Mouse (Mus musculus): ENCODE data around the gene Abcg4. TPM values are rescaled to one million over a fixed set of nuclear protein-coding genes. Genes with fewer than 3 reads are reported as not detected.
"Not testable (repeated sequence)": the region's sequence is repeated elsewhere in the genome, so short reads cannot be mapped to it uniquely, and the experiment has no call there.

Gene Abcg4
- 2.8 TPM in 2 replicates for polyA plus RNA-seq (2015; fragmentation: Nextera tagmentation; extraction: Ambion mirVana)

- ATAC-seq (ENCODE audit: low FRiP score, low TSS enrichment) = peak; percentile 60
- Histone ChIP-seq H3K27me3 (ENCODE audit: insufficient read depth, low read length) (peaks cover 16% of the 10 kb centered on the region; the same call in 1 of the 2 replicates), H3K4me1 (ENCODE audit: insufficient read depth, low read length) (peaks cover 23% of the 10 kb centered on the region), H3K4me2 (replicated peaks; ENCODE audit: low read depth, low read length) (peak within 1 kb of the TSS; percentile 99), H3K9me3 (ENCODE audit: low read length) (no peaks in the 10 kb centered on the region), H3K27ac (ENCODE audit: low read length) (no peak within 1 kb of the TSS), H3K4me3 (ENCODE audit: low read length) (peak within 1 kb of the TSS; percentile 66), H3K36me3 (ENCODE audit: insufficient read depth, low read length) (peaks cover 10% of the 10 kb centered on the region), H3K9ac (replicated peaks; ENCODE audit: low read length) (peak within 1 kb of the TSS; percentile 68)
- WGBS = 1% methylated on average over 33 of the region's 38 CpGs
These were observed at the start of gene Abcg4 for GRCm38 (mm10) chr9:44288076-44288958. Gene Abcg4, minus strand, starts transcription at chr9:44288615.

DNA sequence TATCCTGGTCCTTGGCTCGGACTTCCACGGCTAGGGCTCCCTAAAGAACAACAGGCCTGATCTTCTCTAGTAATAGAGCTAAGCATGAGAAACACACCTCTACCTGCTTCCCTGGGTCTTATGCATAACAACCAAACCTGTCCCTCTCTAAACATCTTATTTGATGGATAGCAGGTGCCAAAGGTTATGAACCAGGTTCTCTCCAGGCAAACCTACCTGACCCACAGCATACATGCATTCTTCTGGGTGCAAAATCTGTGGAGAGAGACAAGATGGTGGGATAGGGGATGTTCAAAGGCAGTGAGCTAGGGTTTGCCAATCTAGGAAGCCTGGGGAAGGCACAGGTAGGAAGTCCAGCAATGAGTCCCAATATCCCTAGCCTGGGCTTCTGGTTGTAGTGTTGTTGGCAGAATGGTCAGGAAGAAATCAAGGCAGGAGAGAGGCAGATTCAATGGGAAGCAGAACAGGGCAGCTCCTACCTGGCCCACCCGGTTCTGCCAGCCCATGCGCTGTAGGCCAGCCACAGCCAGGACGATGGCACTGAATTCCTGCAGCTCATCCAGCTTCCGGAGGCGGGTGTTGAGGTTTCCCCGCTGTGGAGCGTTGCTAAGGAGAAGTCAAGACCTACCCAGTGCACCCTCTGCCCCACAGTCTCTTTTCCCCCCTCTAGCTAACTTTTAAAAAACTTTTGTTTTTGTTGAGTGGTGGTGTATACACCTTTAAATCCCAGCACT, 49.2 kb upstream of the Abcg4 start:
- 68% methylated on average over 9 of the region's 9 CpGs for WGBS
- H3K9ac ChIP-seq (replicated peaks; ENCODE audit: low read length) = peak overlapping the region; percentile 60; the same call in 1 of the 2 replicates
- peaks cover 29% of the 10 kb centered on the region for H3K36me3 ChIP-seq (ENCODE audit: insufficient read depth, low read length)
- H3K4me2 ChIP-seq (replicated peaks; ENCODE audit: low read depth, low read length) = peak overlapping the region; percentile 75
- no peak for ATAC-seq (ENCODE audit: low FRiP score, low TSS enrichment)
- H3K4me1 ChIP-seq (ENCODE audit: insufficient read depth, low read length) = peaks cover 21% of the 10 kb centered on the region
- peak overlapping the region; percentile 99 for H3K4me3 ChIP-seq (ENCODE audit: low read length)
- H3K27ac ChIP-seq (ENCODE audit: low read length) = no peak overlapping the region
- no peaks in the 10 kb centered on the region for H3K9me3 ChIP-seq (ENCODE audit: low read length)
- H3K27me3 ChIP-seq (ENCODE audit: insufficient read depth, low read length) = no peaks in the 10 kb centered on the region

DNA sequence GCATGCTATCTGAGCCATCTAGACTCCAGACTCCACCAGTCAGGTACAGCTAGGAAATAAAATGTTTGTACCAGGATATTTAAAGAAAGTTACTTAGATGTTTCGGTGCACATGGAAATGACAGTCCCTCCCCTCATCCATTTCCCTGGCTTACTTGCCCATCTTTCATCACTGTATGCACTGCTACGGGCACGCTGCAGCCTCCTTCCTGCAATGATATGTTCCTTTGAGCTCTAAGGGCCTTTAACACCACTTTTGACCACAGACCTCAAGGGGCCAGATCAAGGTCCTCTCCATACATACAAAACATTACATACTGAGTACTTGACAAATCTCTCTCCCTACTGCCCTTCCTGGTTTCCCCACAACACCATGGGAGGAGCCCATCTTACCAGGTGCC, 48.5 kb upstream of the Abcg4 start:
- H3K27ac ChIP-seq (ENCODE audit: low read length) = no peak overlapping the region; the same call in 1 of the 2 replicates
- whole genome bisulfite sequencing = 64% methylated on average over 3 of the region's 3 CpGs
- peak overlapping the region; percentile 60; the same call in 1 of the 2 replicates for H3K9ac ChIP-seq (replicated peaks; ENCODE audit: low read length)
- no peaks in the 10 kb centered on the region for H3K27me3 ChIP-seq (ENCODE audit: insufficient read depth, low read length)
- no peak for ATAC-seq (ENCODE audit: low FRiP score, low TSS enrichment)
- peak overlapping the region; percentile 75 for H3K4me2 ChIP-seq (replicated peaks; ENCODE audit: low read depth, low read length)
- H3K4me1 ChIP-seq (ENCODE audit: insufficient read depth, low read length) = peaks cover 15% of the 10 kb centered on the region
- H3K4me3 ChIP-seq (ENCODE audit: low read length) = peak overlapping the region; percentile 99
- H3K9me3 ChIP-seq (ENCODE audit: low read length) = no peaks in the 10 kb centered on the region
- peaks cover 35% of the 10 kb centered on the region for H3K36me3 ChIP-seq (ENCODE audit: insufficient read depth, low read length)

GRCm38 (mm10) chr9:44336513-44336912, 48.1 kb upstream of the Abcg4 start:
- H3K27ac ChIP-seq (ENCODE audit: low read length); H3K27me3 ChIP-seq (ENCODE audit: insufficient read depth, low read length); H3K9me3 ChIP-seq (ENCODE audit: low read length); ATAC-seq (ENCODE audit: low FRiP score, low TSS enrichment): not testable (repeated sequence)
- Histone ChIP-seq H3K9ac (replicated peaks; ENCODE audit: low read length) (peak overlapping the region; percentile 60), H3K4me2 (replicated peaks; ENCODE audit: low read depth, low read length) (peak overlapping the region; percentile 75), H3K4me1 (ENCODE audit: insufficient read depth, low read length) (peaks cover 15% of the 10 kb centered on the region), H3K4me3 (ENCODE audit: low read length) (peak overlapping the region; percentile 99), H3K36me3 (ENCODE audit: insufficient read depth, low read length) (peaks cover 40% of the 10 kb centered on the region)
- WGBS = 26% methylated on average over 4 of the region's 4 CpGs

DNA sequence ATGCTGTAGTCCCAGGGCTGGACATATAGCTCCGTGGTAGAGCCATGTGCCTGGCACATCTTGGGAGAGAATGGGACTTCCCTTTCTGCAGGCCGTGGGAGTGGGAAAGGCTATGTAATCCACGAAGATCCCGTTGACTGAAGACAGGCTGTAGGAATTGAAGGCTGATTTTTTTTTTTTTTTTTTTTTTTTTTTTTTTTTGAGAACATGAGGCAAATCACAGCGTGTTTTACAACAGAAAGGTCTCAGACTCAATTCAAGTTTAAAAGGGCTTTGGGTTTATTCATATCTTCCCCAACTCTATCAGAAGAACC, 47.6 kb upstream of the Abcg4 start:
- Histone ChIP-seq H3K9ac (replicated peaks; ENCODE audit: low read length) (peak overlapping the region; percentile 98), H3K4me1 (ENCODE audit: insufficient read depth, low read length) (peaks cover 15% of the 10 kb centered on the region), H3K4me2 (replicated peaks; ENCODE audit: low read depth, low read length) (peak overlapping the region; percentile 75), H3K4me3 (ENCODE audit: low read length) (peak overlapping the region; percentile 99), H3K27me3 (ENCODE audit: insufficient read depth, low read length) (no peaks in the 10 kb centered on the region), H3K9me3 (ENCODE audit: low read length) (no peaks in the 10 kb centered on the region), H3K27ac (ENCODE audit: low read length) (peak overlapping the region; percentile 98), H3K36me3 (ENCODE audit: insufficient read depth, low read length) (peaks cover 43% of the 10 kb centered on the region)
- WGBS = 1% methylated on average over 5 of the region's 5 CpGs
- ATAC-seq (ENCODE audit: low FRiP score, low TSS enrichment) = no peak

- WGBS = under 1% methylated on average over 50 of the region's 50 CpGs
- H3K27me3 ChIP-seq (ENCODE audit: insufficient read depth, low read length) = no peaks in the 10 kb centered on the region
- peak overlapping the region; percentile 98 for H3K9ac ChIP-seq (replicated peaks; ENCODE audit: low read length)
- H3K9me3 ChIP-seq (ENCODE audit: low read length) = no peaks in the 10 kb centered on the region
- peaks cover 47% of the 10 kb centered on the region for H3K36me3 ChIP-seq (ENCODE audit: insufficient read depth, low read length)
- ATAC-seq (ENCODE audit: low FRiP score, low TSS enrichment) = no peak; the same call in 1 of the 2 replicates
- peak overlapping the region; percentile 99 for H3K4me3 ChIP-seq (ENCODE audit: low read length)
- peaks cover 15% of the 10 kb centered on the region for H3K4me1 ChIP-seq (ENCODE audit: insufficient read depth, low read length)
- peak overlapping the region; percentile 75 for H3K4me2 ChIP-seq (replicated peaks; ENCODE audit: low read depth, low read length)
- peak overlapping the region; percentile 98 for H3K27ac ChIP-seq (ENCODE audit: low read length)
These were observed 47.1 kb upstream of the Abcg4 start for GRCm38 (mm10) chr9:44335331-44336092.

- H3K36me3 ChIP-seq (ENCODE audit: insufficient read depth, low read length) = peaks cover 53% of the 10 kb centered on the region
- peaks cover 15% of the 10 kb centered on the region for H3K4me1 ChIP-seq (ENCODE audit: insufficient read depth, low read length)
- under 1% methylated on average over 90 of the region's 91 CpGs for WGBS
- H3K27ac ChIP-seq (ENCODE audit: low read length) = peak within 1 kb of the TSS; percentile 98
- H3K4me2 ChIP-seq (replicated peaks; ENCODE audit: low read depth, low read length) = peak within 1 kb of the TSS; percentile 75
- H3K4me3 ChIP-seq (ENCODE audit: low read length) = peak within 1 kb of the TSS; percentile 99
- H3K9me3 ChIP-seq (ENCODE audit: low read length) = no peaks in the 10 kb centered on the region
- ATAC-seq (ENCODE audit: low FRiP score, low TSS enrichment) = peak; percentile 97
- peak within 1 kb of the TSS; percentile 98 for H3K9ac ChIP-seq (replicated peaks; ENCODE audit: low read length)
- H3K27me3 ChIP-seq (ENCODE audit: insufficient read depth, low read length) = no peaks in the 10 kb centered on the region
These were observed 46.2 kb upstream of the Abcg4 start, which contains the start of gene H2afx for GRCm38 (mm10) chr9:44334396-44335330. Gene H2afx, plus strand, starts transcription at chr9:44334694.

DNA sequence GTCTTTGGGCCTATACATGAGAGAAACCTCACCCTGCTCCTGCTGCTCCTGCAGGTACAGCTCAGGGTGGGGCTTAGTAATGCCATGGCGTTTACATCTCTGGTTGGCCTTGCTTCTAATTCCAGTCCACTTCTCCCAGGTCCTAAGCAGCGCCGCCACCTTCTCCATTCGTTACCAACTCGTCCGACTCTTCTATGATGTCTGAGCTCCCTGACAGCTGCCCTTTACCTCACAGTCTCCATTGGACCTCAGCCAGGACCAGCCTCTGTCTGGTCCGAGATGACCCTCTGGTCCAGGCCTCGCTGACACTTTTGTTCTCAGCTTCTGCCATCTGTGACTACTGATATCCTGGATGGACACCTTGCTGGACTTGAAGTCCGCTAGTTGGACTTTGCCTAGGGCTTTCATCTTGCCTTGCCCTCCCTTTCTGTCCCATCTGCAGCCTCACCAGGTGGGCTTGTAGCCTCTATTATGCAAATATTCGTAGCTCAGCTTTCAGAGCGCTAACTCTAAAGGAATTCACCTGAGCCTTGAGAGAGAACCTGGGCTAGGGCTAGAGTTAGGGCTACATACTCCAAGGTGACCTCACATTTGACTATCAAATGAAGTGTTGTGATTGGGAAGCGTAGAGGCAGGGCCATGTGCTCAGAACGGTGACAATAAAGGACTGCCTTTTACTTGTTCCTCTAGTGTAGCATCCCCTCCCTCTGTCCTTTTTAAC, 44.7 kb upstream of the Abcg4 start:
- Histone ChIP-seq H3K4me3 (ENCODE audit: low read length) (no peak overlapping the region), H3K9me3 (ENCODE audit: low read length) (no peaks in the 10 kb centered on the region), H3K27ac (ENCODE audit: low read length) (no peak overlapping the region), H3K4me2 (replicated peaks; ENCODE audit: low read depth, low read length) (no peak overlapping the region), H3K36me3 (ENCODE audit: insufficient read depth, low read length) (peaks cover 56% of the 10 kb centered on the region), H3K9ac (replicated peaks; ENCODE audit: low read length) (no peak overlapping the region), H3K27me3 (ENCODE audit: insufficient read depth, low read length) (no peaks in the 10 kb centered on the region), H3K4me1 (ENCODE audit: insufficient read depth, low read length) (peaks cover 17% of the 10 kb centered on the region)
- no peak for ATAC-seq (ENCODE audit: low FRiP score, low TSS enrichment)
- WGBS = 95% methylated on average over 13 of the region's 13 CpGs
